Mouse (Mus musculus) CH12.LX (cell line): ENCODE results near the gene Gmds. TPM values are rescaled to one million over a fixed set of nuclear protein-coding genes. Genes with fewer than 3 reads are reported as not detected.

Source experiments
- DNase-seq: peaks from one replicate; pipeline ENCODE4 v3.0.0-alpha.2; 2013; ENCODE audit errors: extremely low read depth
- H3K27ac ChIP-seq: 2 replicates; pipeline ENCODE4 v1.5.1; 2012; ENCODE audit warnings: low read depth, mild to moderate bottlenecking, control low read depth, moderate library complexity; ENCODE audit not compliant: insufficient read depth
- H3K27me3 ChIP-seq: replicated peaks from 2 replicates; pipeline ENCODE3; 2012; ENCODE audit warnings: inconsistent platforms
- H3K36me3 ChIP-seq, 2 experiments: replicated peaks in 1 of 2; 2 replicates each; pipeline versions ENCODE3 to v1.6.1; 2012; ENCODE audit warnings: inconsistent platforms in 1 of 2, low read length in 1 of 2, mild to moderate bottlenecking in 1 of 2, mixed read lengths in 1 of 2, moderate library complexity in 1 of 2; ENCODE audit not compliant: control insufficient read depth in 1 of 2, insufficient read depth in 1 of 2
- H3K4me1 ChIP-seq, 2 experiments: 2 replicates each; pipeline ENCODE4 v1.6.1; 2012; ENCODE audit warnings: inconsistent platforms in 1 of 2, moderate library complexity in 1 of 2; ENCODE audit not compliant: insufficient read depth in 2 of 2, control insufficient read depth in 1 of 2
- H3K4me2 ChIP-seq: 2 replicates; pipeline ENCODE4 v1.6.1; 2012; ENCODE audit warnings: low read depth, mild to moderate bottlenecking, control low read depth; ENCODE audit not compliant: poor library complexity, insufficient read depth, severe bottlenecking
- H3K4me3 ChIP-seq, 3 experiments: fragments of 150-350 bp in 1 of 3; sonication (generic) in 1 of 3; replicated peaks in 1 of 3; 2 replicates each; pipeline versions ENCODE3 to v1.5.1; 2011 to 2012; ENCODE audit warnings: low read depth in 2 of 3, low read length in 2 of 3, mild to moderate bottlenecking in 2 of 3, moderate library complexity in 2 of 3, control low read depth in 1 of 3, improper control_type of control experiment in 1 of 3, inconsistent platforms in 1 of 3, mixed read lengths in 1 of 3; ENCODE audit not compliant: poor library complexity in 1 of 3
- H3K79me2 ChIP-seq: replicated peaks from 2 replicates; pipeline ENCODE4 v1.6.1; 2012; ENCODE audit warnings: mild to moderate bottlenecking, moderate library complexity; ENCODE audit not compliant: control insufficient read depth, poor library complexity, insufficient read depth, severe bottlenecking; ENCODE audit errors: extremely low read depth
- H3K9ac ChIP-seq: 2 replicates; pipeline ENCODE4 v1.6.1; 2012; ENCODE audit warnings: low read depth, mild to moderate bottlenecking, control low read depth, moderate library complexity; ENCODE audit not compliant: insufficient read depth
- H3K9me3 ChIP-seq: replicated peaks from 2 replicates; pipeline ENCODE3; 2012; ENCODE audit warnings: low read length, inconsistent platforms, mixed read lengths
- BHLHE40 ChIP-seq: IDR thresholded peaks from 2 replicates; pipeline ENCODE4 v1.6.1; 2011; ENCODE audit warnings: mild to moderate bottlenecking, low read depth, low read length, improper control_type of control experiment
- E2F4 ChIP-seq: IDR thresholded peaks from 2 replicates; pipeline ENCODE4 v1.6.1; 2011; ENCODE audit warnings: low read depth, low read length, improper control_type of control experiment; ENCODE audit not compliant: insufficient replicate concordance
- ELF1 ChIP-seq: IDR thresholded peaks from 2 replicates; pipeline ENCODE4 v1.6.1; 2014; ENCODE audit warnings: low read depth, mild to moderate bottlenecking, inconsistent platforms, low read length, improper control_type of control experiment
- ETS1 ChIP-seq: conservative IDR thresholded peaks from 2 replicates; pipeline ENCODE4 v1.6.1; 2012; ENCODE audit warnings: low read depth, mild to moderate bottlenecking, inconsistent platforms, low read length, improper control_type of control experiment, moderate library complexity
- GABPA ChIP-seq: IDR thresholded peaks from 2 replicates; pipeline ENCODE4 v1.6.1; 2012; ENCODE audit warnings: low read depth, low read length, improper control_type of control experiment, inconsistent platforms; ENCODE audit not compliant: insufficient replicate concordance
- HCFC1 ChIP-seq: IDR thresholded peaks from 2 replicates; pipeline ENCODE4 v1.6.1; 2012; ENCODE audit warnings: low read depth, mild to moderate bottlenecking, inconsistent platforms, low read length, improper control_type of control experiment
- IRF4 ChIP-seq: IDR thresholded peaks from 2 replicates; pipeline ENCODE4 v1.6.1; 2014; ENCODE audit warnings: low read depth, mild to moderate bottlenecking, inconsistent platforms, low read length, improper control_type of control experiment
- KAT2A ChIP-seq: IDR thresholded peaks from 2 replicates; pipeline ENCODE4 v1.6.1; 2012; ENCODE audit warnings: low read length, improper control_type of control experiment, inconsistent platforms; ENCODE audit not compliant: insufficient replicate concordance
- MAFK ChIP-seq: IDR thresholded peaks from 2 replicates; pipeline ENCODE4 v1.6.1; 2011; ENCODE audit warnings: low read length, improper control_type of control experiment; ENCODE audit not compliant: insufficient replicate concordance
- MAZ ChIP-seq: IDR thresholded peaks from 2 replicates; pipeline ENCODE4 v1.6.1; 2012; ENCODE audit warnings: low read depth, mild to moderate bottlenecking, inconsistent platforms, low read length, improper control_type of control experiment, moderate library complexity
- MXI1 ChIP-seq: IDR thresholded peaks from 2 replicates; pipeline ENCODE4 v1.6.1; 2011; ENCODE audit warnings: mild to moderate bottlenecking, low read depth, low read length, improper control_type of control experiment
- MYC ChIP-seq: IDR thresholded peaks from 2 replicates; pipeline ENCODE4 v1.6.1; 2011; ENCODE audit warnings: low read depth, mild to moderate bottlenecking, improper control_type of control experiment, low read length
- PAX5 ChIP-seq: IDR thresholded peaks from 2 replicates; pipeline ENCODE4 v1.6.1; 2012; ENCODE audit warnings: low read length, inconsistent platforms, mixed read lengths
- POLR2A ChIP-seq: IDR thresholded peaks from 2 replicates; pipeline ENCODE4 v1.6.1; 2011; ENCODE audit warnings: low read depth, mild to moderate bottlenecking, improper control_type of control experiment, low read length
- POLR2AphosphoS2 ChIP-seq: IDR thresholded peaks from 2 replicates; pipeline ENCODE4 v1.6.1; 2011; ENCODE audit warnings: low read depth, low read length, improper control_type of control experiment
- RAD21 ChIP-seq: IDR thresholded peaks from 2 replicates; pipeline ENCODE4 v1.6.1; 2011; ENCODE audit warnings: low read depth, mild to moderate bottlenecking, low read length, improper control_type of control experiment, moderate library complexity
- SIN3A ChIP-seq: IDR thresholded peaks from 2 replicates; pipeline ENCODE4 v1.6.1; 2012; ENCODE audit warnings: low read length, improper control_type of control experiment, inconsistent platforms
- SMC3 ChIP-seq: IDR thresholded peaks from 2 replicates; pipeline ENCODE4 v1.6.1; 2011; ENCODE audit warnings: low read depth, low read length, improper control_type of control experiment
- TCF12 ChIP-seq: IDR thresholded peaks from 2 replicates; pipeline ENCODE4 v1.6.1; 2014; ENCODE audit warnings: low read depth, mild to moderate bottlenecking, inconsistent platforms, low read length, improper control_type of control experiment
- USF2 ChIP-seq: conservative IDR thresholded peaks from 2 replicates; pipeline ENCODE4 v1.6.1; 2011; ENCODE audit warnings: low read depth, low read length, improper control_type of control experiment
- ZC3H11A ChIP-seq: IDR thresholded peaks from 2 replicates; pipeline ENCODE4 v1.6.1; 2012; ENCODE audit warnings: low read depth, mild to moderate bottlenecking, inconsistent platforms, low read length, improper control_type of control experiment
- dilution Hi-C: fragments of 300-500 bp; cut with MboI; formaldehyde crosslinking; loops from 2 replicates; pipeline ENCODE4 v1.14.3; 2020; ENCODE audit warnings: low sequenced_read_pairs; ENCODE audit not compliant: extremely low pct_unique_long_range_greater_than_20kb, extremely low pct_ligation_motif_present
- in situ Hi-C: fragments of 300-500 bp; cut with MboI; formaldehyde crosslinking; loops from 3 replicates; pipeline ENCODE4 v1.14.3; 2019; ENCODE audit warnings: low sequenced_read_pairs, low pct_ligation_motif_present, low pct_unique_long_range_greater_than_20kb, mixed read lengths
- polyA plus RNA-seq: library from polyadenylated mRNA; unstranded; fragments of >175 nt; gene quantifications from 2 replicates; pipeline ENCODE4 v1.2.1, GENCODE M21; 2012; ENCODE audit warnings: low read depth; ENCODE audit not compliant: insufficient read length
- total RNA-seq, 2 experiments: library from RNA; depleted of rRNA; stranded (reverse); fragments of 300-350 nt in 1 of 2; fragments of >200 nt in 1 of 2; gene quantifications; 2 replicates each; pipeline ENCODE4 v1.2.3; 2012 to 2014

Gene Gmds
- total and polyA plus RNA-seq, 3 experiments: 11.0 to 19.3 (median 15.1) TPM

DNA sequence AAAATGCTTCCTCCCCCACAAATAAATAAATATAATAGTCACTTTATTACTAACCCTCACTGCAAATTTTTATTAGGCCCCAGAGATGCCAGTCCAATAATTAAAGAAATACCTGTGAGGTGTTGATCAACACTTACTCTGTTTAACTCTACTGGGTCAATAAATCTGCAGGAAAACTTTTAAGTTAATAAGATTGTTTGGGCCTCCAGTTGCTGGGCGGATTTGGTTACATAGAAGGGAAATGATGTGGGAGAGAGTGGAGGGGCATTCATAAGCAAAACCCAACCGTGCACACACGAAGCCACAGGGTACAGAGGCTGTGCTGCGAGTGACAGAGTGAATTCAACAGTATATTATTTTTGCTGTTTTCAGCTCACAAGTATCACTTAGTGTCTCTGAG, 345.1 kb downstream of the Gmds start:
- TF ChIP-seq MAFK (no peak), SMC3 (no peak), POLR2A (no peak), IRF4 (no peak), MXI1 (no peak), USF2 (no peak), MAZ (no peak), RAD21 (no peak), PAX5 (no peak), ELF1 (no peak), GABPA (no peak), ETS1 (no peak), SIN3A (no peak), POLR2AphosphoS2 (no peak), HCFC1 (no peak), E2F4 (no peak), TCF12 (no peak), ZC3H11A (no peak)
- H3K9me3 ChIP-seq: no peaks in the 10 kb centered on the region
- H3K27ac ChIP-seq: no peak overlapping the region
- in situ Hi-C loops (no loop called here), dilution Hi-C loops (no loop called here)
- no peak overlapping the region for H3K4me3 ChIP-seq
- H3K27me3 ChIP-seq: no peaks in the 10 kb centered on the region
- no peaks in the 10 kb centered on the region for H3K36me3 ChIP-seq
- DNase-seq: no peak
- no peak overlapping the region for H3K4me2 ChIP-seq
- no peaks in the 10 kb centered on the region for H3K79me2 ChIP-seq
- H3K4me1 ChIP-seq: no peaks in the 10 kb centered on the region
- no peak overlapping the region for H3K9ac ChIP-seq

DNA sequence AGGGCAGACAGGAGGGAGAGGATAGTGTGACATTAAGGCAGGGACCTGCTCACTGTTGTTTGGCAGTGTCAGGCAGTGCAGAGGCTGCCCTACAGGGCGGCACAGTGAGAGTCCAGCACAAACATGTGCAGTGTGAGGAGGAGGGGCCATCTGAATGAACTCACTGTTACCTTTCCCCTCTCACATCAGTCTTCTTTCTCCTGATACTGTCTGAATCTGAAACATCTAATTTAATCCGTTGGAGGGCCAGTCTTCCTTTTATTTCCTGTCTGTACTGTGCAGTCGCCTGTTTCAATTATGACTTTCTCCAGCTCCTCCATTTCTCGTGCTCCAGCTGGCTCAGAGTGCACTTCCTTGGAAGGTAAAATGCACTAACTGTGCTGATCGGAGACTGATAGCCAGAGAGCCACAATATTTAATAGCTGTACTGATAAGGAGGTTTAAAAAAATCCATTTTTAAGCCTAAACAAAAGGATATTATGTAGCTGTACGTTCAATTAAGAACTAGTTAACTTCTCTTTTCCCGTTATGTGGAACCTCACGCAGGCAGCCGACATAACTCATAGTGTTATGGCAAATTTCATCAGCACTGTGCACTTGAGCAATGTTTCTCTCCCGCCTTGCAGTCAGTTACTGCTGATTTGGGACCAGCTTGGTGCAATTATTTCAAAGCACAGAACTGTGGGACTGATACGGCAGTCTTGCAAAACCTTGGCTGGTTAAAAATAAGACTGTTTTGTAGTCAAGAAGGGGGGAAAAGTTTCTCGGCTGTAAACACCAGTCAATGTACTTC, 345.9 kb downstream of the Gmds start:
- no peak overlapping the region for H3K9ac ChIP-seq
- no peak overlapping the region for H3K4me2 ChIP-seq
- no peaks in the 10 kb centered on the region for H3K79me2 ChIP-seq
- dilution Hi-C loops (no loop called here), in situ Hi-C loops (no loop called here)
- no peak for DNase-seq
- H3K4me1 ChIP-seq: no peaks in the 10 kb centered on the region
- no peaks in the 10 kb centered on the region for H3K9me3 ChIP-seq
- H3K27me3 ChIP-seq: no peaks in the 10 kb centered on the region
- H3K4me3 ChIP-seq: no peak overlapping the region
- no peak for TF ChIP-seq KAT2A
- no peak for TF ChIP-seq POLR2A
- TF ChIP-seq MYC: no peak
- no peak for TF ChIP-seq BHLHE40
- H3K27ac ChIP-seq: no peak overlapping the region
- H3K36me3 ChIP-seq: no peaks in the 10 kb centered on the region
